Mouse (Mus musculus) small intestine, adult 2 months (tissue): ENCODE data around the gene Vldlr.

Source experiments
- CTCF ChIP-seq: fragments of 200-500 bp; IDR thresholded peaks from 2 replicates; pipeline ENCODE4 v1.5.1; 2012; ENCODE audit warnings: low read depth, mild to moderate bottlenecking, control low read depth, inconsistent platforms, low read length, moderate library complexity, mixed read lengths; ENCODE audit not compliant: insufficient replicate concordance, insufficient read length; ENCODE audit errors: extremely low read depth
- POLR2A ChIP-seq: fragments of 200-500 bp; IDR thresholded peaks from 2 replicates; pipeline ENCODE4 v1.6.1; 2012; ENCODE audit warnings: low read depth, mild to moderate bottlenecking, control low read depth, inconsistent platforms, low read length, moderate library complexity

DNA sequence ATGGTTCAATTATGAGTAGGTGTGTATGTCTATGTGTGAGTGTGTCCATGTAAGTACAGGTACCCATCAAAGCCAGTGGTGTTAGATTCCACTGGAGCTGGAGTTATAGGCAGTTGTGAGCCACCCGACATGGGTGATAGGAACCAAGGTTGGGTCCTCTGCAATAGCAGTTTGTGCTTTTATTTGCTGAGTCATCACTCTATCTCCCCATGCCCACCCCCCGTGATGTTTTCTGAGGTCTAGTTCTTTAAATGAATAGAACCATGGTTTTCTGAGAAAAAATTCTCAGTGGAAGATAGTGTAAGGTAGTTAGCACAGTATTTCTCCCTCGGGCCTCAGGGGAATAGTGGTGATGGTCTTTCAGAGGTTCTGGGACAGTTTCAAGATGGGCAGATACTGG is 39.4 kb downstream of the Vldlr start:
- TF ChIP-seq CTCF (no peak), POLR2A (no peak)
